ENCODE assay signal across 26 mouse cellular contexts in the genomic region with DNA sequence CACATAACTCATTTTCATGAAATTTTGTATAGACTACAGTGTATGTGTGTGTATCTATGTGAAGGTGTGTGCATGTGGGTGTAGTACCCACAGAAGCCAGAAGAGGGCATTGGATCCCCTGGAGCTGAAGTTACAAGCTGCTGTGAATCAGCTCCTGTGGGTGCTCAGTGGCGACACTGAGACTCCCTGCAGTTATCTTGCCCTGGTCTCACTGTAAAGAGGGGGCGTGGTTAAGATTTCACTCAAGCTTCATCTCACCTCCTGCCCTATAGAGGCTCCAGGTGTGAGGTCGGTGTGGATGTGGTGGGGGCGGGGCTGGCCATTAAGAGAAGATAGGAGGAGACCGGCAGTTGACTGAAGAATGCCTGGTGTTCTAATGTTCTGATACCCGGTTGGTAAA. TPM values are rescaled to one million over a fixed set of nuclear protein-coding genes. Genes with fewer than 3 reads are reported as not detected.
DNase-seq lines count a peak whose midpoint lies in the region; ATAC-seq and TF ChIP-seq lines count a peak whose summit lies in the region.
"Had no signal": no experiment of that assay in that cellular context is flagged by ENCODE, and none has a peak within 500 bp of the region (broad histone marks: within the 10 kb centered on the region; RNA-seq: fewer than 3 reads in every experiment).

No protein-coding gene starts in this region.

- 0 out of 2 replicates have a peak, but pooled peaks have one; percentile 20 for TF ChIP-seq CTCF in intestine, postnatal 0 days (IDR thresholded peaks at IDR 0.05; ENCODE audit: low read depth)
- TF ChIP-seq CTCF in midbrain, postnatal 0 days (IDR thresholded peaks at IDR 0.05) = peak; percentile 40
- TF ChIP-seq CTCF in Patski (IDR thresholded peaks at IDR 0.05) = peak; percentile 36

- H3K4me2 ChIP-seq in intestine, postnatal 0 days (replicated peaks; ENCODE audit: low read depth) = no peak overlapping the region
- no peak overlapping the region for H3K4me2 ChIP-seq in intestine, embryonic 16.5 days (ENCODE audit: low read depth, low read length)
- no peak overlapping the region for H3K4me2 ChIP-seq in midbrain, postnatal 0 days (ENCODE audit: low read depth, low read length, poor library complexity, severe bottlenecking)
- H3K4me2 ChIP-seq: embryonic facial prominence, embryonic 12.5 days; hindbrain, embryonic 13.5 days; midbrain, embryonic 15.5 days had no signal

- H3K27me3 ChIP-seq in intestine, postnatal 0 days (replicated peaks; ENCODE audit: control insufficient read depth, insufficient read depth, low read length) = no peaks in the 10 kb centered on the region
- no peaks in the 10 kb centered on the region for H3K27me3 ChIP-seq in intestine, embryonic 16.5 days (replicated peaks; ENCODE audit: control insufficient read depth, insufficient read depth, low read length)
- no peaks in the 10 kb centered on the region; the same call in 1 of the 2 replicates for H3K27me3 ChIP-seq in midbrain, postnatal 0 days (ENCODE audit: insufficient read depth, low read length)
- H3K27me3 ChIP-seq in midbrain, embryonic 10.5 days (ENCODE audit: low read depth, poor library complexity, severe bottlenecking) = peaks cover 9% of the 10 kb centered on the region; the same call in 1 of the 2 replicates
- no peaks in the 10 kb centered on the region for H3K27me3 ChIP-seq in Patski
- H3K27me3 ChIP-seq: embryonic facial prominence, embryonic 12.5 days had no signal

- H3K4me1 ChIP-seq in intestine, postnatal 0 days (replicated peaks; ENCODE audit: control insufficient read depth, insufficient read depth, low read length) = no peaks in the 10 kb centered on the region
- no peaks in the 10 kb centered on the region for H3K4me1 ChIP-seq in intestine, embryonic 16.5 days (ENCODE audit: control insufficient read depth, insufficient read depth, low read length)
- peaks cover 10% of the 10 kb centered on the region; the same call in 1 of the 2 replicates for H3K4me1 ChIP-seq in midbrain, postnatal 0 days (ENCODE audit: insufficient read depth, low read length)
- peaks cover 30% of the 10 kb centered on the region for H3K4me1 ChIP-seq in midbrain, embryonic 10.5 days

- intact Hi-C loops in left cerebral cortex, postnatal 4 days (cut with DNase I) = loop anchor here (2.0 to 5.0 kb wide), 2 partner anchors 52 to 201 kb away; no protein-coding TSS in a partner anchor

- H3K27ac ChIP-seq in intestine, postnatal 0 days (ENCODE audit: low read depth, low read length) = no peak overlapping the region
- no peak overlapping the region for H3K27ac ChIP-seq in intestine, embryonic 16.5 days (ENCODE audit: low read length)
- no peak overlapping the region for H3K27ac ChIP-seq in midbrain, postnatal 0 days (ENCODE audit: low read depth, low read length)
- H3K27ac ChIP-seq in midbrain, embryonic 10.5 days (replicated peaks) = no peak overlapping the region
- H3K27ac ChIP-seq: embryonic facial prominence, embryonic 12.5 days; forebrain, embryonic 10.5 days; gastrocnemius, adult 2 months; hindbrain, embryonic 13.5 days; midbrain, embryonic 15.5 days had no signal

- CTCF ChIA-PET in Patski (lab: Charles Lee) = interaction anchor here (0.7 to 5.7 kb wide), 13 partner anchors 9 to 202 kb away, joined by 3 to 85 read pairs (median 17); no protein-coding TSS in a partner anchor

- no peak for ATAC-seq in intestine, postnatal 0 days
- ATAC-seq in intestine, embryonic 16.5 days = no peak
- no peak for ATAC-seq in midbrain, postnatal 0 days (ENCODE audit: low FRiP score)
- ATAC-seq in Patski = no peak
- ATAC-seq: CD4-positive, CD25-positive, alpha-beta regulatory T cell, adult 4 months; midbrain, embryonic 15.5 days had no signal

- H3K9me3 ChIP-seq in intestine, postnatal 0 days (ENCODE audit: control insufficient read depth) = 0 out of 2 replicates have a peak, but pooled peaks cover 3% of the 10 kb centered on the region
- H3K9me3 ChIP-seq in intestine, embryonic 16.5 days (ENCODE audit: control insufficient read depth, low read length) = peaks cover 3% of the 10 kb centered on the region; the same call in 1 of the 2 replicates
- no peaks in the 10 kb centered on the region for H3K9me3 ChIP-seq in midbrain, postnatal 0 days (ENCODE audit: low read length)
- 0 out of 2 replicates have a peak, but pooled peaks cover 5% of the 10 kb centered on the region for H3K9me3 ChIP-seq in midbrain, embryonic 10.5 days (replicated peaks)
- H3K9me3 ChIP-seq: embryonic facial prominence, embryonic 12.5 days; midbrain, embryonic 15.5 days had no signal

- H3K4me3 ChIP-seq in intestine, postnatal 0 days (ENCODE audit: low read depth, low read length) = no peak overlapping the region
- no peak overlapping the region for H3K4me3 ChIP-seq in intestine, embryonic 16.5 days (ENCODE audit: low read length)
- no peak overlapping the region for H3K4me3 ChIP-seq in midbrain, postnatal 0 days (ENCODE audit: low read depth, low read length)
- H3K4me3 ChIP-seq in midbrain, embryonic 10.5 days = no peak overlapping the region
- H3K4me3 ChIP-seq: embryonic facial prominence, embryonic 12.5 days; forebrain, embryonic 10.5 days; gastrocnemius, adult 2 months; hindbrain, embryonic 13.5 days; midbrain, embryonic 15.5 days had no signal

- DNase-seq in midbrain, postnatal 0 days (ENCODE audit: low spot score) = no peak
- no peak for DNase-seq in midbrain, embryonic 10.5 days (ENCODE audit: low spot score)
- DNase-seq in Patski (ENCODE audit: low read depth, low spot score) = no peak
- no peak for DNase-seq in spleen, adult 12 weeks (ENCODE audit: low spot score)
- DNase-seq in left cerebral cortex, postnatal 4 days = no peak
- DNase-seq: adrenal gland, postnatal 25 days; cerebellum, adult 11-12 months; cerebellum, adult 9-11 months; embryo, embryonic 11 days; gastrocnemius, adult 2 months; heart, postnatal 36 days; kidney, adult 2 months; kidney, postnatal 36 days; layer of hippocampus, postnatal 36 days; right cerebral cortex, postnatal 25 days; spleen, adult 18-20 months had no signal

- in situ Hi-C loops in Patski (cut with MboI; ENCODE audit: low pct_unique_long_range_greater_than_20kb) = no loop called here

- POLR2A ChIA-PET in Patski (lab: Charles Lee) = interaction anchor here (0.8 kb wide), 1 partner anchor 50 kb away, joined by 3 read pairs; no protein-coding TSS in a partner anchor

- no peaks in the 10 kb centered on the region for H3K36me3 ChIP-seq in intestine, postnatal 0 days (ENCODE audit: control insufficient read depth, insufficient read depth)
- H3K36me3 ChIP-seq in intestine, embryonic 16.5 days (ENCODE audit: control insufficient read depth, insufficient read depth, low read length) = no peaks in the 10 kb centered on the region
- no peaks in the 10 kb centered on the region for H3K36me3 ChIP-seq in midbrain, postnatal 0 days (ENCODE audit: insufficient read depth, low read length)
- H3K36me3 ChIP-seq in midbrain, embryonic 10.5 days = no peaks in the 10 kb centered on the region
- H3K36me3 ChIP-seq: embryonic facial prominence, embryonic 12.5 days; forebrain, embryonic 10.5 days; G1E; hindbrain, embryonic 13.5 days; midbrain, embryonic 15.5 days had no signal

- 85% methylated on average over 6 of the region's 6 CpGs for WGBS in intestine, postnatal 0 days
- 89% methylated on average over 6 of the region's 6 CpGs for WGBS in intestine, embryonic 16.5 days
- 93% methylated on average over 6 of the region's 6 CpGs for WGBS in midbrain, postnatal 0 days
- 87% methylated on average over 6 of the region's 6 CpGs for WGBS in midbrain, embryonic 10.5 days

- no peak overlapping the region for H3K9ac ChIP-seq in intestine, postnatal 0 days (ENCODE audit: low read depth, low read length)
- no peak overlapping the region for H3K9ac ChIP-seq in intestine, embryonic 16.5 days (ENCODE audit: low read depth, low read length)
- H3K9ac ChIP-seq in midbrain, postnatal 0 days (replicated peaks; ENCODE audit: low read length, poor library complexity, severe bottlenecking) = no peak overlapping the region
- H3K9ac ChIP-seq: embryonic facial prominence, embryonic 12.5 days; hindbrain, embryonic 13.5 days; midbrain, embryonic 15.5 days had no signal

RNA-seq across cellular contexts. Expression of gene Kcna5, which starts 34.2 kb away (rescaled TPM):
- polyA plus RNA-seq in intestine, postnatal 0 days (2015; fragmentation: Nextera tagmentation; extraction: Ambion mirVana) = 1.6 and 2.4 TPM in 2 replicates
- polyA plus RNA-seq in intestine, embryonic 16.5 days (2015; fragmentation: Nextera tagmentation; extraction: Ambion mirVana) = 6.5 and 7.6 TPM in 2 replicates
- 4.9 and 5.3 TPM in 2 replicates for total RNA-seq in midbrain, postnatal 0 days (2014; rRNA removed)
- polyA plus RNA-seq in midbrain, postnatal 0 days (2015; fragmentation: Nextera tagmentation; extraction: Ambion mirVana) = 3.8 and 4.9 TPM in 2 replicates
- polyA plus RNA-seq in midbrain, embryonic 10.5 days (2016; fragmentation: Nextera tagmentation; extraction: Ambion mirVana) = 3.7 and 5.1 TPM in 2 replicates
- polyA plus RNA-seq in Patski (2021) = 1.4 TPM
- total RNA-seq in left cerebral cortex, postnatal 4 days (2021) = 1 to 10 TPM; 1.3 to 1.9 TPM
- total RNA-seq: G1E; neutrophil, adult 5-6 weeks had no signal
- polyA plus RNA-seq: CD4-positive, CD25-positive, alpha-beta regulatory T cell, adult 4 months; G1E; liver, adult 2 months had no signal
